Mouse (Mus musculus) midbrain, embryonic 16.5 days (tissue): ENCODE results near the gene Th. TPM values are rescaled to one million over a fixed set of nuclear protein-coding genes. Genes with fewer than 3 reads are reported as not detected.

Experiments
- ATAC-seq: fragments of 200-750 bp; cut with Nextera tagmentation; 2 replicates; pipeline ENCODE4 v1.8.0; 2017; ENCODE audit warnings: moderate TSS enrichment
- H3K27ac ChIP-seq: fragments of 300-500 bp; sonication (generic); 2 replicates; pipeline ENCODE4 v1.5.1; 2014; ENCODE audit warnings: mild to moderate bottlenecking, low read length, mixed read lengths
- H3K27me3 ChIP-seq: fragments of 300-500 bp; sonication (generic); 2 replicates; pipeline ENCODE4 v1.6.1; 2014; ENCODE audit warnings: low read depth, low read length, mixed read lengths; ENCODE audit not compliant: control insufficient read depth, insufficient read depth
- H3K36me3 ChIP-seq: fragments of 300-500 bp; sonication (generic); 2 replicates; pipeline ENCODE4 v1.6.1; 2014; ENCODE audit warnings: mild to moderate bottlenecking, low read length, moderate library complexity, mixed read lengths; ENCODE audit not compliant: control insufficient read depth, insufficient read depth
- H3K4me1 ChIP-seq: fragments of 300-500 bp; sonication (generic); 2 replicates; pipeline ENCODE4 v1.6.1; 2014; ENCODE audit warnings: mild to moderate bottlenecking, low read length, mixed read lengths; ENCODE audit not compliant: control insufficient read depth, insufficient read depth
- H3K4me2 ChIP-seq: fragments of 300-500 bp; sonication (generic); 2 replicates; pipeline ENCODE4 v1.6.1; 2014; ENCODE audit warnings: mild to moderate bottlenecking, low read length, mixed read lengths
- H3K4me3 ChIP-seq: fragments of 300-500 bp; sonication (generic); 2 replicates; pipeline ENCODE4 v1.5.1; 2014; ENCODE audit warnings: low read depth, mild to moderate bottlenecking, low read length, moderate library complexity, mixed read lengths
- H3K9ac ChIP-seq: fragments of 300-500 bp; sonication (generic); 2 replicates; pipeline ENCODE4 v1.6.1; 2014; ENCODE audit warnings: low read depth, low read length, mixed read lengths
- H3K9me3 ChIP-seq: fragments of 300-500 bp; sonication (generic); replicated peaks from 2 replicates; pipeline ENCODE4 v1.6.1; 2014; ENCODE audit warnings: mild to moderate bottlenecking, low read length, mixed read lengths; ENCODE audit not compliant: control insufficient read depth, poor library complexity, severe bottlenecking
- WGBS: fragments of 180-500 bp; shearing (Covaris S2); extraction: QIAGEN DNeasy Blood & Tissue Kit; methylation state at CpG from one replicate; pipeline ENCODE4 v1.1.7; 2014; 5-methylcytosine and 5-hydroxymethylcytosine counted together
- polyA plus RNA-seq: library from polyadenylated mRNA; unstranded; fragments of >200 nt; fragmentation: Nextera tagmentation; extraction: Ambion mirVana; gene quantifications from 2 replicates; pipeline ENCODE4 v1.2.1, GENCODE M21; 2015

The Th gene
- polyA plus RNA-seq, 1 experiment from 2014 or later: 28.7 TPM

- ATAC-seq: peak; percentile 51; the same call in 1 of the 2 replicates
- H3K4me3 ChIP-seq: no peak overlapping the region
- 4% methylated on average over 3 of the region's 3 CpGs for WGBS
- no peak overlapping the region for H3K4me2 ChIP-seq
- H3K27ac ChIP-seq: no peak overlapping the region
- no peaks in the 10 kb centered on the region for H3K27me3 ChIP-seq
- H3K9me3 ChIP-seq: no peaks in the 10 kb centered on the region
- no peaks in the 10 kb centered on the region for H3K36me3 ChIP-seq
- H3K9ac ChIP-seq: no peak overlapping the region
- no peaks in the 10 kb centered on the region for H3K4me1 ChIP-seq
Measured at GRCm38 (mm10) chr7:142894669-142895068, 36.3 kb downstream of the Th start.

GRCm38 (mm10) chr7:142893721-142894639, 36.9 kb downstream of the Th start:
- 65% methylated on average over 12 of the region's 12 CpGs for WGBS
- H3K27me3 ChIP-seq: no peaks in the 10 kb centered on the region
- H3K27ac ChIP-seq: no peak overlapping the region
- peak; percentile 51; the same call in 1 of the 2 replicates for ATAC-seq
- no peaks in the 10 kb centered on the region for H3K4me1 ChIP-seq
- H3K9me3 ChIP-seq: no peaks in the 10 kb centered on the region
- no peaks in the 10 kb centered on the region for H3K36me3 ChIP-seq
- no peak overlapping the region for H3K4me3 ChIP-seq
- H3K9ac ChIP-seq: no peak overlapping the region
- H3K4me2 ChIP-seq: no peak overlapping the region

GRCm38 (mm10) chr7:142893296-142893695, 37.6 kb downstream of the Th start:
- no peak overlapping the region for H3K4me2 ChIP-seq
- no peak overlapping the region for H3K9ac ChIP-seq
- no peaks in the 10 kb centered on the region for H3K36me3 ChIP-seq
- no peak overlapping the region for H3K4me3 ChIP-seq
- no peaks in the 10 kb centered on the region for H3K4me1 ChIP-seq
- no peaks in the 10 kb centered on the region for H3K9me3 ChIP-seq
- WGBS: 79% methylated on average over 6 of the region's 6 CpGs
- no peak for ATAC-seq
- H3K27me3 ChIP-seq: no peaks in the 10 kb centered on the region
- no peak overlapping the region for H3K27ac ChIP-seq

- Histone ChIP-seq H3K4me2 (no peak overlapping the region), H3K4me1 (no peaks in the 10 kb centered on the region; the same call in 1 of the 2 replicates), H3K27ac (no peak overlapping the region), H3K9ac (no peak overlapping the region), H3K4me3 (no peak overlapping the region), H3K9me3 (no peaks in the 10 kb centered on the region), H3K27me3 (no peaks in the 10 kb centered on the region), H3K36me3 (no peaks in the 10 kb centered on the region)
- 9% methylated on average over 4 of the region's 4 CpGs for WGBS
- ATAC-seq: no peak
Measured at GRCm38 (mm10) chr7:142869419-142870163, 61.3 kb downstream of the Th start.

GRCm38 (mm10) chr7:142850681-142851080, 80.2 kb downstream of the Th start:
- Histone ChIP-seq H3K9ac (no peak overlapping the region), H3K36me3 (no peaks in the 10 kb centered on the region), H3K27me3 (no peaks in the 10 kb centered on the region), H3K4me1 (no peaks in the 10 kb centered on the region), H3K27ac (no peak overlapping the region), H3K9me3 (no peaks in the 10 kb centered on the region), H3K4me2 (no peak overlapping the region), H3K4me3 (no peak overlapping the region)
- ATAC-seq: no peak
- 10% methylated on average over 6 of the region's 6 CpGs for WGBS

Other genes starting within 250 kb of the Th start
- gene Ins2, start 187.7 kb downstream of the Th start, polyA plus RNA-seq: 0.53 and 1.4 TPM in 2 replicates
- gene Ascl2, start 38.1 kb upstream of the Th start, polyA plus RNA-seq: 0.39 and 0.55 TPM in 2 replicates
- gene Tspan32, start 73.9 kb upstream of the Th start, polyA plus RNA-seq: 0.30 and 0.48 TPM in 2 replicates
- gene Cd81, start 121.6 kb upstream of the Th start, polyA plus RNA-seq: 364 and 411 TPM in 2 replicates
- gene Tssc4, start 138.1 kb upstream of the Th start, polyA plus RNA-seq: 90.6 and 90.7 TPM in 2 replicates
- 1.5 and 1.8 TPM in 2 replicates for gene Trpm5, start 163.5 kb upstream of the Th start, polyA plus RNA-seq
- 1.1 and 2.2 TPM in 2 replicates for gene Kcnq1, start 175.2 kb upstream of the Th start, polyA plus RNA-seq